Mouse (Mus musculus) 3T3-L1 (cell line): ENCODE data around the gene Slc20a1.

Experiments used
- DNase-seq: peaks from one replicate; pipeline ENCODE4 v3.0.0-alpha.2; 2015; ENCODE audit warnings: low read depth, low spot score

Slc20a1 gene

DNA sequence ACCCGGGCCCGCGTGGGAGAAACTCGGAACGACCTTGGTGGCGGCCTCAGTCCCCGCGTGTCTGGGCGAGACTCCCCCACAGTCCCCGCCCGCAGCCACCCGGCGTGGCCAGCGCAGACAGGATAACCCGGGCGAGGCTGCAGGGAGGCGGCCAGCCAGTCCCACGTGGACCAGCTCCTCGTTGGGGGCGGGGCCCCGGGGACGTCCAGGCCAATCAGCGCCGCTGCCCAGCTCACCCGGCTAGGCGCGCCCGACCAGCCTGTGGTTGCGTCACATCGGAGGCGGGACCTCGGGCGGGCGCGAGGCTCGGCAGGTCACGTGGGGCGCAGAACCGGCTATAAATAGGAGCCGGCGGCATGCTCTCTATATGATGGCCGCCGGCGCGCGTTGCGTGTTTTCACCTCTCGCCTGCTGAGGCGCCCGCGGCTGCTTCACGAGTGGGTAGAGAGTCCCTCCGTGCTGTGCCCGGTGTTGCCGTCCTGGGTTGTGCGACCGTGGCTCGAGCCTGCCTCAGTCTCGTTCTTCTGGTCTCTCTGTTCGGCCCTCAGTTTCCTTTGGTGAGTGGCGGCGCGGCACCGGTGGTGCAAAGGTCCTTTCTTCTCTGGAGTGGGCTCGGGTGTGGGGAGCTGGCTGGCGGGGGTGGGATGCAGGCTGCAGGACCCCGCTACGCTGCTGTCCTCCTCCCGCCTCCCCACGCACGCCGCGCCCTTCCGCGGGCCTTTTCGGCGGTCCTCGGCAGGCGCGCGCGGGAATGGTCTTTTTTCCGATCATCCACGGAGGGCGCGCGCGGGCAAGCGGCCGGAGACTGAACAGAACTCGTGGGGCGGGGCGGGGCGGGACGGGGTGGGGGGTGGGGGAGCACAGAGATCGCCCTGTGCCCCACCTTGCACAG lies at the start of gene Slc20a1:
Gene Slc20a1, plus strand, starts transcription at position 329 of the 892 bp plus-strand sequence.
- DNase-seq: peak; percentile 97

GRCm38 (mm10) chr2:129148836-129149235 lies 49.7 kb upstream of the Slc20a1 start:
- DNase-seq: no peak

GRCm38 (mm10) chr2:129150386-129150785 lies 48.2 kb upstream of the Slc20a1 start:
- no peak for DNase-seq

DNA sequence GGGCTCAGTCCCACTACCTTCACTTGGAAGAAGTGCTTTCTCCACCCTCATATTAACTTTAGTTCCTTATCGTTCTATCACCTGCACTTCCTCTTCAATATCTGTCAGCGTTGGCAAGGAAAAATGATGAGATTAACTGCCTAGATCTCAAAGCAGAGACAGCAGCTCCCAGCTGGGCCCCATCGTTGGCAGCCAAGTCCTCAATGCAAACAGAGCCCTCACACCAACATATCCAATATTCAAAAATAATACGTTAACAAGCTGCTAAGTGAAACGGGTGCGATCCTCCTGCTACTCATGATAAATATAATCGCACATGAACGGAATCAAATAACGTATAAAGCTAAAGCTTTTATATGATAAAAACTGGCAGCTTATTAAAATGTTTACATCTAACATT lies 47.5 kb upstream of the Slc20a1 start:
- no peak for DNase-seq

GRCm38 (mm10) chr2:129152751-129153150 lies 45.8 kb upstream of the Slc20a1 start:
- peak; percentile 46 for DNase-seq

DNA sequence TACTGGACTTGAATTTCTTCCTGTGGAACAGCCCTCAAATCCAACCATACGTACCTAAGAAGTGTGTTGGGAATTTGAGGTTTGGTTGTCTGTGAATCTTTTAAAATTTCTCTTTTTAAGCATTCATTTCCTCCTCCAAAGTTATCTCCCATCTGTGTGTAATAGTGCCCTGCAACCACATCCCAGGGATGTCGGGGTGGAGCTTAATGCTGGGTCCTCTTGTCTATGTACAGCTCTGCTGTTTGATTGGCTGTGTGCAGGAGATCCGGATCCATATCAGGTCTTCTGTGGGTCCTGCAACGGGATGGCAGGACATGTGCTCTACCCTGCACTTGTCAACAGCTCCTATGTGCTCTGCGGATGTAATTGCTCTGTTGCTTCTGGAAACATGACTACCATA lies 33.7 kb upstream of the Slc20a1 start:
- DNase-seq: no peak

DNA sequence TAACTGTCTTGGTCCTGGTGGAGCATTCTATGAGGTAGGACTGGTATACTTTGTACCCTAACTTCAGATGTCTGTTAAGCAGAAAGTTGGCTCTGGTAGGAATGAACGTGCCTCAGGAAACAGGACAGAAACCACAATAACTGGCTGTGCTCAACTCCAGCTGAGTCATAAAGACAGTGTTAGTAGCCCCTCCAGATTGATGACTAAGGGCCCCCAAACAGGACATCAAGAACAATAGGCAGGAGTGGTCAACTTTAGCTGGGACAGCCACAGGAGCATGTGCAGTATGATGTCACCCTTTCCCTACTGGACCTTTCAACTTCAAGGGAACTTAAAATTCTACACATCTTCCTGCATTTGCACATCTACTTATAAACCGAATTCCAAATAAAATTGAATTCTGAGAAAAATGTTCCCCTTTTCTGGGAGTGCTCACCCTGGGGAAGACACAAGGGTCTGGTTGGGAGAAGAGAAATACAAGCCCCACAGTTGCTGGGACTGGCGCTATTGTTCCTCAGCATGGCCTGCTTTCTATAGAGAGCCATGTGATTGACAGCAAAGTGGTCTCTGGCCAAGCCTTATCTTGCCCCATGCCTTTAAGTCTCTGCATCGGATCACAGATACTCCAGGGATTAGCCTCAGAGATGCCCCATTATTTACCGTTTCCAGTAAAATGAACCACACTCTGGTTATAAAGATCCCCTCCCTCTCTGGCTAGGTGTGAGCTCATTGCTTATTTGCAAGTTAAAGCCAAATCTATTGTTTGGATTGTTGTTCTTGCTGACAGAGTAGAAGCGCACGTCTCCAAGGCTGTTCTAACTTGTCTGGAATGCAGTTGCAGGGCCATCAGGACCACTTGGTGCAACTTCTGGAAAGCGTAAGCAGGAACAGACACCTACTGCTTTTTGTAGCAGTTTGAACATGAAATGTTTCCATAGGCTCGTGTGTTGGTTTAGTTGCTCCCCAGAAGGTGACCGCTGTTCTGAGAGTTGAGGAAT lies 31.8 kb upstream of the Slc20a1 start:
- peak; percentile 77 for DNase-seq

DNA sequence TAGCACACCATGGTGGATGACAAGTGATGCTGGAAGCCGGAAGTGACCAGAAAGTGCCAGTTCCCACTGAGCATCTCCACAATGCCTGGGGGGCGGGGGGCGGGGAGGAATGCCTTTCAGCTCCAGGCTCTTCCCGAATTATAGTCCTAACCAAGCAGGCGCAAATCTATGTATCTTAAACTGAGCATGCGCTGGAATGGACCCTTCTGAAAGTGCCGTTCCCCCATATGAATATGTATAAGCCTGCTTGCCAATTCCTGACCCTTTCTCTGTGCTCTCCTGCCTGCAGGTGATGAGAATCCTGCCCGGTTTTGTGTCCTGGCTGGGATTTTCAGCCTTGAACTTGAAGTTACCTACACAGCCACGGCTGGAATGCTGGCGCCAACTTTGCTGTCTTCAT lies 25.2 kb upstream of the Slc20a1 start:
- DNase-seq: no peak

GRCm38 (mm10) chr2:129174474-129174873 lies 24.1 kb upstream of the Slc20a1 start:
- peak; percentile 83 for DNase-seq

DNA sequence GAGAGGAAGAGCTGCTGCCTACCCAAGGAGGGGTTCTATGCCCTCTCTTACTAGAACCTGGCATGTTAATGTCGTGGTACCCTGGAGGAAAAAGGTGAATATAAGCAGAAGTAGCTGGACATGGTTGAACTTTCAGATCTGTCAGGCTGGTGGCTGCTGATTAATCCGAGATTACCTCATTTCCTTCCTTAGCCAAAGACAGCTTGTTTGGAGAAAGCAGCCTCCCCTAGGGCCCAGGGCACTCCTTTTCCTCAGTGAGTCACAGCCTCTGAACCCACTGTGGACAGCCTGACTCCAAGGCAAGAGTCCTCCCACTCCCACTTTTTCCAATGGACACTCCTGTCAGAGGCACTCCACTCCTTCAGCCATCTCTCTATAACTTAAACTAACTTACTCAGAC lies 22.9 kb upstream of the Slc20a1 start:
- DNase-seq: peak; percentile 87

GRCm38 (mm10) chr2:129176676-129177420 lies 21.7 kb upstream of the Slc20a1 start:
- DNase-seq: no peak

DNA sequence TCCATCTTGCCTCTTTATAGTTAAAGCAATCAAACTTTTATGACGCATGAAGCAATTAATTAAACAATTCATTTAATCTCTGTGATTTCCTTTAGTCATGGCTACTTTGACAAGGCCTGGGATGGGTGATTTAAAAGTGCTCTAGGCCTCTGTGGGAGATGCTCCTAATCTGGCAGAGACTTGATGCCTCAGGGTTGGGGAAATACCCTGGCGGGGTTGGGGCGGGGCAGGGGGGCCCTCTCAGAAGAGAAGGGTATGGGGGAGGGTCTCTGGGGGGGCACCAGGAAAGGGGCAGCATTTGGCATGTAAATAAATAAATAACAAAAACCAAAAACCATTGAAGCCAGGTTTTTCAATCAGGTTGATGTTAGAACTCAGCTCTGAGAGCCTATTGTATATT lies 20.9 kb upstream of the Slc20a1 start:
- DNase-seq: no peak

GRCm38 (mm10) chr2:129178182-129178908 lies 20.2 kb upstream of the Slc20a1 start:
- no peak for DNase-seq

GRCm38 (mm10) chr2:129179946-129180853 lies 18.4 kb upstream of the Slc20a1 start:
- no peak for DNase-seq

DNA sequence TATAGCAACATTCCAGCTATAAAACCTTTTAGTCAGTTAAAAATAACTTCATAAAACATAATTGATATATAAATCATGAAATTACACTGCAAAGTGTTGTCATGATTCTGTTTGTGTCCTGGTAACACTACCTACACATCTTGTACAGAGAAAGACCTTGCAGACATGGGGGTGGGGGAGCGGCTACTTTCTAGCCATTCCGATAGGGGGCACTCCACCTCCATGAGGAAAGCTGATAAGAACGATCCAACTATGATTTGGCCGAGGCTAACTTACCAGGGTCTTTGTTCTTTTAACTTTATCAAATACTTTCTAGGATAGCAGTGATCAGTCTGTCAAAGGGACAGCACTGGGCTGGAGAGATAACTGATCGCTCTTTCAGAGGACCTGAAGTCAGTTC lies 17.1 kb upstream of the Slc20a1 start:
- DNase-seq: no peak

DNA sequence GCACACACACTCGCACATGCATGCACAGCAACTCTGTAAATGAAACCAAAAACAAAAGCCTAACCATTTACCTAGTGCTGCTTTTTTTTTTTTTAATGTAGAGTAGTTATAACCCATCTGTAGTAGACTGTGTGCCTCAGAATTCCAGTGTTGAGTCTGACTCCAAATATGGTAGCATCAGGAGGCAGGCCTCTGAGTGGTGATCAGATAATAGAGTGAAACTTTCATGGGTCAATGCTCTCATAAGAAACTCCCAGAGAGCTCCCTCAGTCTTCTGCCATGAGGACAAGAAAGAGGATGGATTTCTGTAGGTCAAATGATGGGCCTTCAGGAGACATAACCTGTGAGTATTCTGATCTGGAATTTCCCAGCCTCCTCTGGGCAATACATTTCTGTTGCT lies 16.2 kb upstream of the Slc20a1 start:
- no peak for DNase-seq

DNA sequence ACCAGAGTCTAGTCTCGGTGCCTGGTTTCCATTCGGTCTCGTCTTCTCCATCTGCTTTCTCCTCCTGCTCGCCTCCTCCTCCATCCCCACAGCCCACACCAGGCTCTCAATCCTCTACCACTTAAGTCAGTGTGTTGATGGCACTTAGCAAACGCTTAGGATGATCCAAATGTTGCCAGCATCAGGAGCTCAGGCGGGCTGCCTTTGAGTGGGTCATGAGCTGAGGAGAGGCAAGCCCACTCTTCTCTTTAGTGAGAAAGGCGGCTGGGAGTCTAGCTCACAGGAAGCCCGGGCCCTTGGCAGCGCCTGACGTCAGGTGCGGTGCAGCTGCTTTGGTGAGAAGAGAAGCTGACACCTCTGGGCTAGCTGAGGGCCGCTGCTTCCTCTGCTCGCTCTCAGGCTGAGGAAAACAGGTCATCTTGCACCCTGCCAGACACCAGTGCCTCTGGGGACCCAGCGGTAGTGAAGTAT lies 15.0 kb upstream of the Slc20a1 start:
- no peak for DNase-seq

GRCm38 (mm10) chr2:129184853-129185252 lies 13.7 kb upstream of the Slc20a1 start:
- no peak for DNase-seq

DNA sequence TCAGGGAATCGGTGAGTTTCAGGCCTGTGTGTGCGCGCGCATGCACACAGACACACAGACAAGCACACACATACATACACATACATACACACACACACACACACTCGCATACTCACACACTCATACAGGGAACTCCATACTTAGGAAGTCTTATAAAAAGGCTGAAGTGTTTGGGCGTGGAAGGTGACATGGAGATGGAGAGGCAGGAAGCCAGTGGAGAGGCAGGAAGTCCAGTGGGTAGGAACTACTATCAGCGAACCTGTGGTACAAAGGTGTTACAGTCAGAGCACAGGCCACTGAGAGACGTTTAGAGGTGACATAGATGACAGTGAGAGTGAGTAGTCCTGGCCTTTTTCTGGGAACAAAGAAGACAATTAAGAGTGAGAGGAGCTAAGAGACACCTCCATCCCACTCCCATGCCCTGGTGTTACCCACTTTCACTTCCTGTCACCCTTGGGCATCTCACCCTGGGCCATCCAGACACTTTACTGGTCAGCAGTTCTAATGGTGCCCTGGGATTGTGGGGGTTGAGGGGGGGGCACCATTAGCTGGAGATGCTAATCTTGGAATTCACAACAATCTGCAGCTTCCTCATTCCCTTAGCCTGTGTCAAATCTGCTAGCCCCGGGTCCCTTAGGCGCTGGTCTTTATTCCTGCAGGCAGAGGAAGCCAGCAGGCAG lies 12.8 kb upstream of the Slc20a1 start:
- no peak for DNase-seq
